Mouse (Mus musculus) large intestine, adult 2 months (tissue): ENCODE measurements around the gene Olfr792. TPM values are rescaled to one million over a fixed set of nuclear protein-coding genes. Genes with fewer than 3 reads are reported as not detected.

Experiments used
- DNase-seq: peaks from one replicate; pipeline ENCODE4 v3.0.0-alpha.2; 2012; ENCODE audit warnings: low read depth, low spot score
- WGBS: fragments of 180-500 bp; shearing (Covaris S2); methylation state at CpG from one replicate; pipeline ENCODE4 v1.1.7; 2018; 5-methylcytosine and 5-hydroxymethylcytosine counted together
- polyA plus RNA-seq: library from polyadenylated mRNA; depleted of rRNA; stranded (reverse); fragments of >200 nt; gene quantifications from 2 replicates; pipeline ENCODE4 v1.2.3, GENCODE M21; 2012; rRNA removed

Gene Olfr792
- polyA plus RNA-seq, result not detected in 2 replicates

GRCm38 (mm10) chr10:129538862-129539261 lies at the start of gene Olfr792:
TSS of gene Olfr792 (plus strand) at chr10:129539162.
- WGBS, result 73% methylated on average over 1 of the region's 1 CpGs

GRCm38 (mm10) chr10:129490101-129490500 lies 48.9 kb upstream of the Olfr792 start:
- 70% methylated on average over 2 of the region's 2 CpGs for WGBS
- no peak for DNase-seq

More at GRCm38 (mm10) chr10:129538862-129539261, at the start of gene Olfr792:
- DNase-seq, result no peak

GRCm38 (mm10) chr10:129498192-129498591 lies 40.8 kb upstream of the Olfr792 start, which contains the start of gene Olfr790:
TSS of gene Olfr790 (plus strand) at chr10:129498492.
- no peak for DNase-seq

GRCm38 (mm10) chr10:129521492-129521891 lies 17.5 kb upstream of the Olfr792 start, which contains the start of gene Olfr791:
TSS of gene Olfr791 (plus strand) at chr10:129521792.
- no peak for DNase-seq
- 64% methylated on average over 3 of the region's 3 CpGs for WGBS

- no peak for DNase-seq
- WGBS, result 63% methylated on average over 1 of the region's 1 CpGs
Measured at GRCm38 (mm10) chr10:129549354-129549753, 10.4 kb downstream of the Olfr792 start.

GRCm38 (mm10) chr10:129567355-129567754 lies 28.4 kb downstream of the Olfr792 start, which contains the start of gene Olfr794:
TSS of gene Olfr794 (plus strand) at chr10:129567655.
- DNase-seq, result no peak
- WGBS, result 69% methylated on average over 2 of the region's 2 CpGs

- no peak for DNase-seq
- WGBS, result 44% methylated on average over 1 of the region's 1 CpGs
Measured at GRCm38 (mm10) chr10:129577066-129577465, 38.1 kb downstream of the Olfr792 start.

Other genes with a start within 250 kb of the Olfr792 start
- gene Olfr780, start 221.0 kb upstream of the Olfr792 start, polyA plus RNA-seq, result not detected in 2 replicates
- not detected in 2 replicates for gene Olfr781, start 210.3 kb upstream of the Olfr792 start, polyA plus RNA-seq
- not detected in 2 replicates for gene Olfr782, start 190.3 kb upstream of the Olfr792 start, polyA plus RNA-seq
- 0.04 and 0.08 TPM in 2 replicates for gene Olfr784, start 155.1 kb upstream of the Olfr792 start, polyA plus RNA-seq
- not detected in 2 replicates for gene Olfr785, start 133.7 kb upstream of the Olfr792 start, polyA plus RNA-seq
- gene Olfr786, start 111.9 kb upstream of the Olfr792 start, polyA plus RNA-seq, result not detected in 2 replicates
- gene Olfr787, start 77.3 kb upstream of the Olfr792 start, polyA plus RNA-seq, result not detected in 2 replicates
- not detected in 2 replicates for gene Olfr788, start 68.2 kb upstream of the Olfr792 start, polyA plus RNA-seq
- gene Olfr789, start 54.4 kb upstream of the Olfr792 start, polyA plus RNA-seq, result not detected in 2 replicates
- not detected in 2 replicates for gene Olfr790, start 40.7 kb upstream of the Olfr792 start, polyA plus RNA-seq
- gene Olfr791, start 17.4 kb upstream of the Olfr792 start, polyA plus RNA-seq, result not detected in 2 replicates
- not detected in 2 replicates for gene Olfr794, start 28.5 kb downstream of the Olfr792 start, polyA plus RNA-seq
- gene Olfr796, start 73.4 kb downstream of the Olfr792 start, polyA plus RNA-seq, result not detected in 2 replicates
- gene Olfr798, start 88.8 kb downstream of the Olfr792 start, polyA plus RNA-seq, result not detected in 2 replicates
- not detected in 2 replicates for gene Olfr799, start 98.3 kb downstream of the Olfr792 start, polyA plus RNA-seq
- not detected in 2 replicates for gene Olfr800, start 118.5 kb downstream of the Olfr792 start, polyA plus RNA-seq
- not detected in 2 replicates for gene Olfr801, start 134.7 kb downstream of the Olfr792 start, polyA plus RNA-seq
- not detected in 2 replicates for gene Olfr802, start 149.0 kb downstream of the Olfr792 start, polyA plus RNA-seq
- not detected in 2 replicates for gene Olfr803, start 155.1 kb downstream of the Olfr792 start, polyA plus RNA-seq
- gene Olfr804, start 164.0 kb downstream of the Olfr792 start, polyA plus RNA-seq, result not detected in 2 replicates
- gene Olfr805, start 190.2 kb downstream of the Olfr792 start, polyA plus RNA-seq, result not detected in 2 replicates
- gene Olfr806, start 202.8 kb downstream of the Olfr792 start, polyA plus RNA-seq, result not detected in 2 replicates
- gene Olfr807, start 218.6 kb downstream of the Olfr792 start, polyA plus RNA-seq, result not detected in 2 replicates
- not detected in 2 replicates for gene Olfr808, start 226.3 kb downstream of the Olfr792 start, polyA plus RNA-seq
- not detected in 2 replicates for gene Olfr809, start 235.5 kb downstream of the Olfr792 start, polyA plus RNA-seq